Mouse (Mus musculus) MEL (cell line): ENCODE data around the gene Sfrp5. TPM values are rescaled to one million over a fixed set of nuclear protein-coding genes. Genes with fewer than 3 reads are reported as not detected.

Source experiments
- DNase-seq: peaks from one replicate; pipeline ENCODE4 v3.0.0; 2011; ENCODE audit warnings: low read depth, low spot score
- H3K27ac ChIP-seq: 2 replicates; pipeline ENCODE4 v1.5.1; 2012; ENCODE audit warnings: low read depth, mild to moderate bottlenecking, control low read depth, low read length, moderate library complexity; ENCODE audit not compliant: control insufficient read depth
- H3K27me3 ChIP-seq, 2 experiments: fragments of 150-350 bp in 1 of 2; sonication (generic) in 1 of 2; 2 replicates each; pipeline ENCODE4 v1.6.1; 2012; ENCODE audit warnings: low read length in 2 of 2, mild to moderate bottlenecking in 2 of 2, improper control_type of control experiment in 1 of 2, moderate library complexity in 1 of 2; ENCODE audit not compliant: insufficient read depth in 2 of 2, control insufficient read depth in 1 of 2
- H3K36me3 ChIP-seq, 2 experiments: 2 replicates each; pipeline ENCODE4 v1.6.1; 2012 to 2014; ENCODE audit warnings: low read length in 2 of 2, improper control_type of control experiment in 1 of 2, inconsistent platforms in 1 of 2, mild to moderate bottlenecking in 1 of 2; ENCODE audit not compliant: insufficient read depth in 2 of 2, control insufficient read depth in 1 of 2
- H3K4me1 ChIP-seq, 2 experiments: fragments of 150-350 bp in 1 of 2; sonication (generic) in 1 of 2; 2 replicates each; pipeline ENCODE4 v1.6.1; 2012; ENCODE audit warnings: low read length in 2 of 2, improper control_type of control experiment in 1 of 2, mild to moderate bottlenecking in 1 of 2; ENCODE audit not compliant: insufficient read depth in 2 of 2, control insufficient read depth in 1 of 2
- H3K4me3 ChIP-seq, 2 experiments: fragments of 150-350 bp in 1 of 2; sonication (generic) in 1 of 2; 2 replicates each; pipeline ENCODE4 v1.5.1; 2012; ENCODE audit warnings: low read depth in 2 of 2, low read length in 2 of 2, mild to moderate bottlenecking in 2 of 2, moderate library complexity in 2 of 2, control low read depth in 1 of 2, improper control_type of control experiment in 1 of 2; ENCODE audit not compliant: control insufficient read depth in 1 of 2, insufficient read depth in 1 of 2
- H3K79me2 ChIP-seq: 2 replicates; pipeline ENCODE4 v1.6.1; 2012; ENCODE audit warnings: mild to moderate bottlenecking, low read length, moderate library complexity; ENCODE audit not compliant: control insufficient read depth, poor library complexity, insufficient read depth
- H3K9ac ChIP-seq: 2 replicates; pipeline ENCODE4 v1.6.1; 2012; ENCODE audit warnings: low read depth, mild to moderate bottlenecking, control low read depth, low read length, moderate library complexity; ENCODE audit not compliant: control insufficient read depth, poor library complexity, severe bottlenecking
- H3K9me3 ChIP-seq: fragments of 150-350 bp; sonication (generic); replicated peaks from 2 replicates; pipeline ENCODE4 v1.6.1; 2012; ENCODE audit warnings: mild to moderate bottlenecking, low read length, improper control_type of control experiment, moderate library complexity; ENCODE audit not compliant: insufficient read depth
- CHD1 ChIP-seq: IDR thresholded peaks from 2 replicates; pipeline ENCODE4 v1.6.1; 2012; ENCODE audit warnings: low read depth, mild to moderate bottlenecking, inconsistent platforms, low read length, improper control_type of control experiment
- ELF1 ChIP-seq: IDR thresholded peaks from 2 replicates; pipeline ENCODE4 v1.6.1; 2014; ENCODE audit warnings: low read depth, mild to moderate bottlenecking, inconsistent platforms, low read length, improper control_type of control experiment, moderate library complexity
- EP300 ChIP-seq, 2 experiments: IDR thresholded peaks; 2 replicates each; pipeline ENCODE4 v1.6.1; 2011; ENCODE audit warnings: improper control_type of control experiment in 2 of 2, low read length in 2 of 2, low read depth in 1 of 2, mild to moderate bottlenecking in 1 of 2
- ETS1 ChIP-seq: IDR thresholded peaks from 2 replicates; pipeline ENCODE4 v1.6.1; 2012; ENCODE audit warnings: low read depth, mild to moderate bottlenecking, inconsistent platforms, low read length, improper control_type of control experiment, moderate library complexity
- GABPA ChIP-seq: IDR thresholded peaks from 2 replicates; pipeline ENCODE4 v1.6.1; 2012; ENCODE audit warnings: low read depth, mild to moderate bottlenecking, inconsistent platforms, low read length, improper control_type of control experiment, moderate library complexity
- GATA1 ChIP-seq: IDR thresholded peaks from 2 replicates; pipeline ENCODE4 v1.6.1; 2011; ENCODE audit warnings: low read depth, low read length, improper control_type of control experiment
- JUND ChIP-seq: IDR thresholded peaks from 2 replicates; pipeline ENCODE4 v1.6.1; 2011; ENCODE audit warnings: low read depth, mild to moderate bottlenecking, improper control_type of control experiment, low read length
- KAT2A ChIP-seq: conservative IDR thresholded peaks from 2 replicates; pipeline ENCODE4 v1.6.1; 2012; ENCODE audit warnings: low read depth, low read length, improper control_type of control experiment, inconsistent platforms
- MAX ChIP-seq: IDR thresholded peaks from 2 replicates; pipeline ENCODE4 v1.6.1; 2011; ENCODE audit warnings: low read length, improper control_type of control experiment
- MEF2A ChIP-seq: IDR thresholded peaks from 2 replicates; pipeline ENCODE4 v1.6.1; 2014; ENCODE audit warnings: low read depth, mild to moderate bottlenecking, inconsistent platforms, low read length, improper control_type of control experiment; ENCODE audit not compliant: poor library complexity, insufficient replicate concordance, severe bottlenecking; ENCODE audit errors: extremely low read depth
- MXI1 ChIP-seq: IDR thresholded peaks from 2 replicates; pipeline ENCODE4 v1.6.1; 2011; ENCODE audit warnings: mild to moderate bottlenecking, low read depth, low read length, improper control_type of control experiment
- MYB ChIP-seq: IDR thresholded peaks from 2 replicates; pipeline ENCODE4 v1.6.1; 2011; ENCODE audit warnings: mild to moderate bottlenecking, low read depth, low read length, improper control_type of control experiment
- MYC ChIP-seq: IDR thresholded peaks from 2 replicates; pipeline ENCODE4 v1.6.1; 2011; ENCODE audit warnings: low read depth, mild to moderate bottlenecking, low read length, improper control_type of control experiment, moderate library complexity
- NELFE ChIP-seq: IDR thresholded peaks from 2 replicates; pipeline ENCODE4 v1.6.1; 2011; ENCODE audit warnings: low read depth, low read length, improper control_type of control experiment
- POLR2A ChIP-seq, 2 experiments: IDR thresholded peaks; 2 replicates each; pipeline ENCODE4 v1.6.1; 2011 to 2012; ENCODE audit warnings: low read length in 2 of 2, mild to moderate bottlenecking in 2 of 2, control low read depth in 1 of 2, improper control_type of control experiment in 1 of 2, low read depth in 1 of 2, moderate library complexity in 1 of 2; ENCODE audit not compliant: control insufficient read depth in 1 of 2, insufficient read depth in 1 of 2, poor library complexity in 1 of 2
- POLR2AphosphoS2 ChIP-seq: IDR thresholded peaks from 2 replicates; pipeline ENCODE4 v1.6.1; 2011; ENCODE audit warnings: low read length, improper control_type of control experiment
- RAD21 ChIP-seq: IDR thresholded peaks from 2 replicates; pipeline ENCODE4 v1.6.1; 2011; ENCODE audit warnings: mild to moderate bottlenecking, low read depth, low read length, improper control_type of control experiment
- RCOR1 ChIP-seq: IDR thresholded peaks from 2 replicates; pipeline ENCODE4 v1.6.1; 2012; ENCODE audit warnings: low read depth, mild to moderate bottlenecking, inconsistent platforms, low read length, improper control_type of control experiment
- SIN3A ChIP-seq: IDR thresholded peaks from 2 replicates; pipeline ENCODE4 v1.6.1; 2012; ENCODE audit warnings: low read length, improper control_type of control experiment, inconsistent platforms
- TAL1 ChIP-seq: IDR thresholded peaks from 2 replicates; pipeline ENCODE4 v1.6.1; 2012; ENCODE audit warnings: mild to moderate bottlenecking, inconsistent platforms, low read length, moderate library complexity, mixed read lengths
- TCF12 ChIP-seq: IDR thresholded peaks from 2 replicates; pipeline ENCODE4 v1.6.1; 2014; ENCODE audit warnings: low read depth, mild to moderate bottlenecking, inconsistent platforms, low read length, improper control_type of control experiment, moderate library complexity
- USF2 ChIP-seq, 2 experiments: IDR thresholded peaks; 2 replicates each; pipeline ENCODE4 v1.6.1; 2011 to 2012; ENCODE audit warnings: improper control_type of control experiment in 2 of 2, low read length in 2 of 2, borderline replicate concordance in 1 of 2, inconsistent platforms in 1 of 2, low read depth in 1 of 2, mild to moderate bottlenecking in 1 of 2; ENCODE audit not compliant: insufficient read depth in 1 of 2
- ZC3H11A ChIP-seq: IDR thresholded peaks from 2 replicates; pipeline ENCODE4 v1.6.1; 2012; ENCODE audit warnings: low read depth, mild to moderate bottlenecking, inconsistent platforms, low read length, improper control_type of control experiment
- polyA plus RNA-seq, 2 experiments: library from polyadenylated mRNA; stranded (reverse) in 1 of 2; unstranded in 1 of 2; fragments of >175 nt in 1 of 2; fragments of >200 nt in 1 of 2; gene quantifications; 2 replicates each; pipeline versions ENCODE4 v1.2.1 to v1.2.4; 2012; ENCODE audit warnings: low replicate concordance in 2 of 2, low read depth in 1 of 2; ENCODE audit not compliant: insufficient read length in 2 of 2, insufficient read depth in 1 of 2, missing spikeins in 1 of 2
- total RNA-seq: library from RNA; depleted of rRNA; stranded (reverse); fragments of 300-350 nt; gene quantifications from 2 replicates; pipeline ENCODE4 v1.2.3, GENCODE M21; 2012

The Sfrp5 gene
- total and polyA plus RNA-seq, 3 experiments: 0.50 TPM; not detected in 2

DNA sequence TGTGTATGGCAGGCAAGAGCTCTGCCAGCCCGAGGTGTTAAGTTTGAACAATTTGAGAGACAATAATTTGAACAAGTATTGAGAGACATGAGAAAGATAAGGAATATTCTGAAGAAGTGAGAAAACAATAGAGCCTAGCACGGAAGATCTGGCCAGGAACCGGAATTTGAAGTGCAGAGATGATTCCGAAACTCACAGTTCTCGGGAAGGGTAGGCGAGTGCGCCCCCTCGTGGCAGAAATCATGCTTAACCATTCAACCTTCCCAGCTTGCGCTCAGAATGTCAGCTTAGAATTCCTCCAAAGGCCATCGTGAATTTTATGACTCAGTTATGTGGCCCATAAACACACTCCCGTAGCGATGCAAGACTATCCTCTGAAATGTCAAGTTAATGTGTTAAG lies 35.9 kb downstream of the Sfrp5 start (continued):
- TF ChIP-seq MYC (0 out of 2 replicates have a peak, but pooled peaks have one; percentile 42), KAT2A (no peak), POLR2AphosphoS2 (no peak)

GRCm38 (mm10) chr19:42164188-42164587 lies 37.9 kb downstream of the Sfrp5 start:
- Histone ChIP-seq H3K4me3 (no peak overlapping the region), H3K79me2 (no peaks in the 10 kb centered on the region), H3K9me3 (no peaks in the 10 kb centered on the region), H3K27ac (no peak overlapping the region)
- TF ChIP-seq GATA1 (no peak), ETS1 (no peak), USF2 (IDR thresholded peaks at IDR 0.05; ENCODE audit: borderline replicate concordance in 1 of 2, insufficient read depth in 1 of 2, low read depth in 1 of 2, low read length in 2 of 2) (no peak), CHD1 (no peak), MYB (no peak), RAD21 (no peak), SIN3A (no peak), TAL1 (no peak), MXI1 (no peak), NELFE (no peak), ZC3H11A (no peak), TCF12 (no peak), GABPA (no peak), POLR2A (IDR thresholded peaks at IDR 0.05; ENCODE audit: control insufficient read depth in 1 of 2, insufficient read depth in 1 of 2, low read depth in 1 of 2, low read length in 2 of 2, poor library complexity in 1 of 2) (no peak), ELF1 (no peak), MAX (no peak), EP300 (IDR thresholded peaks at IDR 0.05; ENCODE audit: low read depth in 1 of 2, low read length in 2 of 2) (no peak), RCOR1 (no peak), MEF2A (no peak), JUND (no peak)
- TF ChIP-seq, all 39 proteins: peak for 0
- Histone ChIP-seq H3K27me3 (no peaks in the 10 kb centered on the region; a peak in 1 of 4 replicates), H3K9ac (no peak overlapping the region), H3K36me3 (peaks cover 0 to 17% of the 10 kb centered on the region in 2 experiments; a peak in 2 of 4 replicates), H3K4me1 (peaks cover 11 to 20% of the 10 kb centered on the region in 2 experiments)
- DNase-seq: no peak
